In genomic region chr8:84689091-84689915, GRCm38 (mm10) we compare ENCODE assay signal across 1 mouse cellular context.
TF ChIP-seq lines count a peak whose summit lies in the region.

No protein-coding gene starts in this region.

TF ChIP-seq in CH12.LX, 34 proteins besides CTCF, POLR2A, EP300 and RAD21 (continued from another document):
- peak; percentile 88; the same call in 1 of the 2 replicates for TF ChIP-seq KAT2A (IDR thresholded peaks at IDR 0.05; ENCODE audit: insufficient replicate concordance, low read length)
- peak; percentile 71; the same call in 1 of the 2 replicates for TF ChIP-seq TBP (conservative IDR thresholded peaks at IDR 0.05; ENCODE audit: low read depth, low read length)
- no peak for TF ChIP-seq MEF2A (IDR thresholded peaks at IDR 0.05; ENCODE audit: borderline replicate concordance, low read depth, low read length)
- no peak for TF ChIP-seq JUN (IDR thresholded peaks at IDR 0.05; ENCODE audit: insufficient read depth, low read depth, low read length)
- TF ChIP-seq CHD1 (IDR thresholded peaks at IDR 0.05; ENCODE audit: low read depth, low read length), result no peak
- TF ChIP-seq MAX (IDR thresholded peaks at IDR 0.05; ENCODE audit: low read length), result peak; percentile 81
- no peak for TF ChIP-seq ETS1 (conservative IDR thresholded peaks at IDR 0.05; ENCODE audit: low read depth, low read length)
- TF ChIP-seq E2F4 (IDR thresholded peaks at IDR 0.05; ENCODE audit: insufficient replicate concordance, low read depth, low read length), result no peak
- 0 out of 2 replicates have a peak, but pooled peaks have one; percentile 19 for TF ChIP-seq BHLHE40 (IDR thresholded peaks at IDR 0.05; ENCODE audit: low read depth, low read length)
- peak; percentile 97 for TF ChIP-seq MXI1 (IDR thresholded peaks at IDR 0.05; ENCODE audit: low read depth, low read length)
- 0 out of 2 replicates have a peak, but pooled peaks have one; percentile 61 for TF ChIP-seq CHD2 (IDR thresholded peaks at IDR 0.05; ENCODE audit: low read length)
- TF ChIP-seq ZC3H11A (IDR thresholded peaks at IDR 0.05; ENCODE audit: low read depth, low read length), result no peak
- TF ChIP-seq ZMIZ1 (IDR thresholded peaks at IDR 0.05; ENCODE audit: low read depth, low read length), result 0 out of 2 replicates have a peak, but pooled peaks have one; percentile 49
- peak; percentile 67 for TF ChIP-seq NRF1 (IDR thresholded peaks at IDR 0.05; ENCODE audit: low read depth, low read length)
- TF ChIP-seq HCFC1 (IDR thresholded peaks at IDR 0.05; ENCODE audit: low read depth, low read length), result peak; percentile 90
- peak; percentile 33 for TF ChIP-seq NELFE (IDR thresholded peaks at IDR 0.05; ENCODE audit: low read depth, low read length)
- no peak; the same call in 1 of the 2 replicates for TF ChIP-seq GABPA (IDR thresholded peaks at IDR 0.05; ENCODE audit: insufficient replicate concordance, low read depth, low read length)
- TF ChIP-seq TCF12 (IDR thresholded peaks at IDR 0.05; ENCODE audit: low read depth, low read length), result peak; percentile 53
- TF ChIP-seq SMC3 (IDR thresholded peaks at IDR 0.05; ENCODE audit: low read depth, low read length), result peak; percentile 18
- no peak for TF ChIP-seq MAFK (IDR thresholded peaks at IDR 0.05; ENCODE audit: insufficient replicate concordance, low read length)
- TF ChIP-seq USF1 (IDR thresholded peaks at IDR 0.05; ENCODE audit: low read depth, low read length), result peak; percentile 94
- no peak for TF ChIP-seq IRF4 (IDR thresholded peaks at IDR 0.05; ENCODE audit: low read depth, low read length)
- no peak for TF ChIP-seq PAX5 (IDR thresholded peaks at IDR 0.05; ENCODE audit: low read length)
- TF ChIP-seq UBTF (IDR thresholded peaks at IDR 0.05; ENCODE audit: low read depth, low read length), result no peak
- TF ChIP-seq ZNF384 (IDR thresholded peaks at IDR 0.05; ENCODE audit: low read depth, low read length), result no peak
- TF ChIP-seq MAZ (IDR thresholded peaks at IDR 0.05; ENCODE audit: low read depth, low read length), result no peak
- TF ChIP-seq USF2 (conservative IDR thresholded peaks at IDR 0.05; ENCODE audit: low read depth, low read length), result peak; percentile 91
- TF ChIP-seq POLR2AphosphoS2 (IDR thresholded peaks at IDR 0.05; ENCODE audit: low read depth, low read length), result no peak
